Mouse (Mus musculus) neural tube, embryonic 11.5 days (tissue): ENCODE measurements around the gene Ovol3. TPM values are rescaled to one million over a fixed set of nuclear protein-coding genes. Genes with fewer than 3 reads are reported as not detected.

Source experiments
- ATAC-seq: fragments of 200-750 bp; cut with Nextera tagmentation; 2 replicates; pipeline ENCODE4 v1.8.0; 2017; ENCODE audit warnings: moderate number of reproducible peaks, mild to moderate bottlenecking, moderate TSS enrichment, moderate library complexity; ENCODE audit not compliant: insufficient read depth, low FRiP score, low TSS enrichment
- DNase-seq: peaks from one replicate; pipeline ENCODE4 v3.0.0-alpha.2; 2015; ENCODE audit warnings: low spot score
- H3K27ac ChIP-seq: fragments of 300-500 bp; sonication (generic); 2 replicates; pipeline ENCODE4 v1.5.1; 2014; ENCODE audit warnings: low read depth, mild to moderate bottlenecking, low read length
- H3K27me3 ChIP-seq: fragments of 300-500 bp; sonication (generic); 2 replicates; pipeline ENCODE4 v1.6.1; 2014; ENCODE audit warnings: mild to moderate bottlenecking, low read length, mixed read lengths; ENCODE audit not compliant: control insufficient read depth, insufficient read depth
- H3K36me3 ChIP-seq: fragments of 300-500 bp; sonication (generic); 2 replicates; pipeline ENCODE4 v1.6.1; 2014; ENCODE audit warnings: mild to moderate bottlenecking, low read length, moderate library complexity, mixed read lengths; ENCODE audit not compliant: control insufficient read depth, insufficient read depth
- H3K4me1 ChIP-seq: fragments of 300-500 bp; sonication (generic); 2 replicates; pipeline ENCODE4 v1.6.1; 2014; ENCODE audit warnings: low read length, mixed read lengths; ENCODE audit not compliant: control insufficient read depth, insufficient read depth
- H3K4me2 ChIP-seq: fragments of 300-500 bp; sonication (generic); 2 replicates; pipeline ENCODE4 v1.6.1; 2014; ENCODE audit warnings: low read depth, mild to moderate bottlenecking, moderate library complexity
- H3K4me3 ChIP-seq: fragments of 300-500 bp; sonication (generic); 2 replicates; pipeline ENCODE4 v1.5.1; 2014; ENCODE audit warnings: low read depth, low read length
- H3K9ac ChIP-seq: fragments of 300-500 bp; sonication (generic); 2 replicates; pipeline ENCODE4 v1.6.1; 2014; ENCODE audit warnings: mild to moderate bottlenecking, low read length
- H3K9me3 ChIP-seq: fragments of 300-500 bp; sonication (generic); 2 replicates; pipeline ENCODE4 v1.6.1; 2016; ENCODE audit warnings: low read length; ENCODE audit not compliant: control insufficient read depth
- WGBS: fragments of 180-500 bp; shearing (Covaris S2); extraction: QIAGEN DNeasy Blood & Tissue Kit; methylation state at CpG from one replicate; pipeline ENCODE4 v1.1.7; 2014; 5-methylcytosine and 5-hydroxymethylcytosine counted together
- polyA plus RNA-seq: library from polyadenylated mRNA; unstranded; fragments of >200 nt; fragmentation: Nextera tagmentation; extraction: Ambion mirVana; gene quantifications from 2 replicates; pipeline ENCODE4 v1.2.1, GENCODE M21; 2014

Ovol3 gene
- polyA plus RNA-seq, 1 experiment from 2014 or later = not detected

- no peaks in the 10 kb centered on the region for H3K36me3 ChIP-seq
- H3K4me2 ChIP-seq = peak overlapping the region; percentile 81
- peak; percentile 50 for DNase-seq
- peaks cover 7% of the 10 kb centered on the region for H3K4me1 ChIP-seq
- 0 out of 2 replicates have a peak overlapping the region, but pooled peaks have one; percentile 14 for H3K27ac ChIP-seq
- no peaks in the 10 kb centered on the region for H3K9me3 ChIP-seq
- H3K27me3 ChIP-seq = no peaks in the 10 kb centered on the region
- peak overlapping the region; percentile 66 for H3K4me3 ChIP-seq
- ATAC-seq = peak; percentile 51; the same call in 1 of the 2 replicates
- H3K9ac ChIP-seq = peak overlapping the region; percentile 64
- WGBS = under 1% methylated on average over 25 of the region's 26 CpGs
These were observed 41.3 kb downstream of the Ovol3 start for GRCm38 (mm10) chr7:30194101-30194831.

GRCm38 (mm10) chr7:30193581-30194100, 41.9 kb downstream of the Ovol3 start:
- Histone ChIP-seq H3K4me2 (peak overlapping the region; percentile 81), H3K4me1 (peaks cover 7% of the 10 kb centered on the region), H3K27me3 (no peaks in the 10 kb centered on the region), H3K36me3 (0 out of 2 replicates have a peak, but pooled peaks cover 5% of the 10 kb centered on the region), H3K9ac (peak overlapping the region; percentile 64), H3K27ac (0 out of 2 replicates have a peak overlapping the region, but pooled peaks have one; percentile 14), H3K9me3 (no peaks in the 10 kb centered on the region), H3K4me3 (peak overlapping the region; percentile 66)
- ATAC-seq = 0 out of 2 replicates have a peak, but pooled peaks have one; percentile 37
- WGBS = under 1% methylated on average over 22 of the region's 26 CpGs
- DNase-seq = peak; percentile 65

GRCm38 (mm10) chr7:30193013-30193412, 42.5 kb downstream of the Ovol3 start:
- no peaks in the 10 kb centered on the region for H3K9me3 ChIP-seq
- H3K27ac ChIP-seq = no peak overlapping the region
- H3K4me2 ChIP-seq = peak overlapping the region; percentile 81
- ATAC-seq (no peak), DNase-seq (no peak)
- H3K4me1 ChIP-seq = peaks cover 7% of the 10 kb centered on the region
- no peaks in the 10 kb centered on the region for H3K27me3 ChIP-seq
- WGBS = 14% methylated on average over 9 of the region's 9 CpGs
- H3K9ac ChIP-seq = no peak overlapping the region
- H3K4me3 ChIP-seq = peak overlapping the region; percentile 66; the same call in 1 of the 2 replicates
- 0 out of 2 replicates have a peak, but pooled peaks cover 7% of the 10 kb centered on the region for H3K36me3 ChIP-seq

- Histone ChIP-seq H3K9me3 (no peaks in the 10 kb centered on the region), H3K4me3 (no peak overlapping the region), H3K27ac (no peak overlapping the region), H3K27me3 (no peaks in the 10 kb centered on the region), H3K4me1 (peaks cover 7% of the 10 kb centered on the region), H3K4me2 (no peak overlapping the region), H3K36me3 (0 out of 2 replicates have a peak, but pooled peaks cover 7% of the 10 kb centered on the region), H3K9ac (no peak overlapping the region)
- ATAC-seq (no peak), DNase-seq (no peak)
- WGBS = 90% methylated on average over 12 of the region's 12 CpGs
These were observed 43.4 kb downstream of the Ovol3 start for GRCm38 (mm10) chr7:30192088-30192487.

- Histone ChIP-seq H3K9me3 (no peaks in the 10 kb centered on the region), H3K4me3 (no peak overlapping the region), H3K4me2 (no peak overlapping the region), H3K27ac (no peak overlapping the region), H3K36me3 (0 out of 2 replicates have a peak, but pooled peaks cover 7% of the 10 kb centered on the region), H3K9ac (no peak overlapping the region), H3K27me3 (no peaks in the 10 kb centered on the region), H3K4me1 (peaks cover 8% of the 10 kb centered on the region)
- DNase-seq (no peak), ATAC-seq (no peak)
- WGBS = 90% methylated on average over 4 of the region's 4 CpGs
These were observed 46.4 kb downstream of the Ovol3 start for GRCm38 (mm10) chr7:30189116-30189491.

GRCm38 (mm10) chr7:30188344-30189115, 47.0 kb downstream of the Ovol3 start:
- Histone ChIP-seq H3K27me3 (no peaks in the 10 kb centered on the region), H3K27ac (no peak overlapping the region), H3K36me3 (0 out of 2 replicates have a peak, but pooled peaks cover 7% of the 10 kb centered on the region), H3K4me1 (peaks cover 9% of the 10 kb centered on the region), H3K4me2 (no peak overlapping the region), H3K9ac (no peak overlapping the region), H3K4me3 (no peak overlapping the region), H3K9me3 (no peaks in the 10 kb centered on the region)
- WGBS = 87% methylated on average over 12 of the region's 12 CpGs
- no peak for ATAC-seq
- no peak for DNase-seq

- Histone ChIP-seq H3K9me3 (no peaks in the 10 kb centered on the region), H3K4me3 (no peak overlapping the region), H3K9ac (no peak overlapping the region), H3K36me3 (0 out of 2 replicates have a peak, but pooled peaks cover 7% of the 10 kb centered on the region), H3K27me3 (no peaks in the 10 kb centered on the region), H3K4me1 (0 out of 2 replicates have a peak, but pooled peaks cover 3% of the 10 kb centered on the region), H3K4me2 (no peak overlapping the region), H3K27ac (no peak overlapping the region)
- no peak for DNase-seq
- no peak for ATAC-seq
- 76% methylated on average over 13 of the region's 13 CpGs for WGBS
These were observed 50.7 kb downstream of the Ovol3 start for GRCm38 (mm10) chr7:30184641-30185348.

GRCm38 (mm10) chr7:30183879-30184289, 51.6 kb downstream of the Ovol3 start, which contains the start of gene Cox7a1:
Gene Cox7a1 (plus strand): TSS chr7:30184144.
- peak; percentile 64 for ATAC-seq
- H3K27ac ChIP-seq = no peak within 1 kb of the TSS
- WGBS = 2% methylated on average over 11 of the region's 11 CpGs

More at GRCm38 (mm10) chr7:30183879-30184289, 51.6 kb downstream of the Ovol3 start, which contains the start of gene Cox7a1:
- H3K4me2 ChIP-seq = peak within 1 kb of the TSS; percentile 43
- H3K9ac ChIP-seq = peak within 1 kb of the TSS; percentile 29; the same call in 1 of the 2 replicates
- 0 out of 2 replicates have a peak, but pooled peaks cover 4% of the 10 kb centered on the region for H3K36me3 ChIP-seq
- H3K4me3 ChIP-seq = 0 out of 2 replicates have a peak within 1 kb of the TSS, but pooled peaks have one; percentile 13
- peak; percentile 77 for DNase-seq
- H3K9me3 ChIP-seq = no peaks in the 10 kb centered on the region
- 0 out of 2 replicates have a peak, but pooled peaks cover 3% of the 10 kb centered on the region for H3K4me1 ChIP-seq
- no peaks in the 10 kb centered on the region for H3K27me3 ChIP-seq
